Mouse (Mus musculus): ENCODE data around the gene Pik3cb. TPM values are rescaled to one million over a fixed set of nuclear protein-coding genes. Genes with fewer than 3 reads are reported as not detected.

Pik3cb gene
- polyA plus RNA-seq, 1 experiment from 2014 or later: 1.3 TPM

DNA sequence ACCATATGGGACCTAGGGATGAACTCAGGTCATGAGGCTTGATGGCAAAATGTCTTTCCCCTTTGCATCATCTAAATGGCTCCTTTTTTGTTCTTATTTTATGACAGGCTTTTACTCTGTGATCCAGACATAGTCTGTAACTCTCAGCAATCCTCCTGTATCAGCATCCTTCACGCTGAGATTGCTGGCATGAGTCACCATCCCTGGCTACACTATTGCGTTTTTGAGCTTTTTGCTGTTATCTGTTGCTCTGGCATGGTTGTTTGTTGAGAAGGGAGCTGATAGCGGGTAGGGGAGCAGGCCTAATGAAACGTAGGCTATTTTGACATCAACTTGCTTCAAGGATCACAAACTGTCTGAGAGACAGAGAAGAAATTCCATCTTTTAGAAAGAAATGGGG is 28.6 kb upstream of the Pik3cb start:
- Histone ChIP-seq H3K4me3 (ENCODE audit: low read depth, low read length) (no peak overlapping the region), H3K9ac (ENCODE audit: low read depth, low read length) (no peak overlapping the region), H3K4me2 (ENCODE audit: low read depth, low read length) (no peak overlapping the region), H3K27ac (replicated peaks; ENCODE audit: low read depth, low read length) (no peak overlapping the region), H3K27me3 (replicated peaks; ENCODE audit: control insufficient read depth, insufficient read depth, low read length) (no peaks in the 10 kb centered on the region), H3K36me3 (ENCODE audit: control insufficient read depth, insufficient read depth, low read length) (no peaks in the 10 kb centered on the region), H3K9me3 (ENCODE audit: control insufficient read depth, low read length) (no peaks in the 10 kb centered on the region), H3K4me1 (ENCODE audit: control insufficient read depth, insufficient read depth, low read length) (peaks cover 8% of the 10 kb centered on the region)
- DNase-seq (ENCODE audit: low spot score) (no peak), ATAC-seq (ENCODE audit: low read depth) (no peak)
- 66% methylated on average over 4 of the region's 4 CpGs for WGBS

DNA sequence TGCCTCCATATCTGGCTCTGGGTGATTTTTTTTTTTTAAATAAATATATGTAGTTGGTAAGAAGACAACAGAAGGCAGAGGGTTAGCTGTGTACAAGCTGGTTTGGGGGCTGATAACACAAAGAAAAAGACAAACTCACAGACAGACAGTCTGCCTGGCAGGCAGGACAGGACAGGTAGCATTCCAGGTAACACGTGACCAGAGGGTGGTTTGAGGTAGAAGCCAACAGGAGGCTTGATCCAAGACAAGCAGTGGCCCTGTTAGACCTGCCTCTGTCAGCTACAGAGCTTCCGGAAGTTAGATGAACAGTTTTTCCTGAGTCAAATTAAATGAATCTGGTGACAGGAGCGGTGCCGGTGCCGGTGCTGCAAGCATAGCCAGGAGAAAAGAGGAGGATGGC is 26.5 kb upstream of the Pik3cb start:
- no peak overlapping the region for H3K4me2 ChIP-seq (ENCODE audit: low read depth, low read length)
- peak; percentile 78 for DNase-seq (ENCODE audit: low spot score)
- peaks cover 8% of the 10 kb centered on the region for H3K4me1 ChIP-seq (ENCODE audit: control insufficient read depth, insufficient read depth, low read length)
- H3K27ac ChIP-seq (replicated peaks; ENCODE audit: low read depth, low read length): peak overlapping the region; percentile 54; the same call in 1 of the 2 replicates
- H3K9me3 ChIP-seq (ENCODE audit: control insufficient read depth, low read length): no peaks in the 10 kb centered on the region
- H3K9ac ChIP-seq (ENCODE audit: low read depth, low read length): no peak overlapping the region
- H3K27me3 ChIP-seq (replicated peaks; ENCODE audit: control insufficient read depth, insufficient read depth, low read length): no peaks in the 10 kb centered on the region
- no peak overlapping the region for H3K4me3 ChIP-seq (ENCODE audit: low read depth, low read length)
- 71% methylated on average over 5 of the region's 5 CpGs for WGBS
- ATAC-seq (ENCODE audit: low read depth): peak; percentile 61; the same call in 1 of the 2 replicates
- no peaks in the 10 kb centered on the region for H3K36me3 ChIP-seq (ENCODE audit: control insufficient read depth, insufficient read depth, low read length)

DNA sequence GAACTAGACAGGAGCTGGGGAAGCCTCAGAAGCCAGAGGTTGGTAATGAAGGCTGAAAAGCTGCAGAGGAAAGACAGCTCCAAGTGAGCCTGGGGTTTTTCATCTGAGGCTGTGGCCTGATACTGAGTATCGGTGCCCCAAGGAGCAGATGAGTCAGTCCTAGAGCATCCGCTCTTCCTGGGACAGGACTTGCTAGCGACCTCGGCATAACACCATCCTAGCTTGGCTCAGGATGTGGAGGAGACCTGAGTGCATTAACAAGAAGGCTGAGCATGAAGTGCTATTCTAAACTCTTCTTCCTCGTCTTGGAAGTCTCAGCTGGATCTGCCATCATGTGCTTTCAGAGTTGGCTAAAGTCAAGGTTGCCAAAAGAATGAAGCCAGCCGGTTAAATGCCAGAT is 25.5 kb upstream of the Pik3cb start:
- ATAC-seq (ENCODE audit: low read depth): no peak
- no peak for DNase-seq (ENCODE audit: low spot score)
- H3K9ac ChIP-seq (ENCODE audit: low read depth, low read length): no peak overlapping the region
- no peaks in the 10 kb centered on the region for H3K36me3 ChIP-seq (ENCODE audit: control insufficient read depth, insufficient read depth, low read length)
- 66% methylated on average over 6 of the region's 6 CpGs for WGBS
- no peak overlapping the region for H3K4me2 ChIP-seq (ENCODE audit: low read depth, low read length)
- H3K27ac ChIP-seq (replicated peaks; ENCODE audit: low read depth, low read length): peak overlapping the region; percentile 54; the same call in 1 of the 2 replicates
- no peak overlapping the region for H3K4me3 ChIP-seq (ENCODE audit: low read depth, low read length)
- peaks cover 8% of the 10 kb centered on the region for H3K4me1 ChIP-seq (ENCODE audit: control insufficient read depth, insufficient read depth, low read length)
- H3K9me3 ChIP-seq (ENCODE audit: control insufficient read depth, low read length): no peaks in the 10 kb centered on the region
- H3K27me3 ChIP-seq (replicated peaks; ENCODE audit: control insufficient read depth, insufficient read depth, low read length): no peaks in the 10 kb centered on the region

DNA sequence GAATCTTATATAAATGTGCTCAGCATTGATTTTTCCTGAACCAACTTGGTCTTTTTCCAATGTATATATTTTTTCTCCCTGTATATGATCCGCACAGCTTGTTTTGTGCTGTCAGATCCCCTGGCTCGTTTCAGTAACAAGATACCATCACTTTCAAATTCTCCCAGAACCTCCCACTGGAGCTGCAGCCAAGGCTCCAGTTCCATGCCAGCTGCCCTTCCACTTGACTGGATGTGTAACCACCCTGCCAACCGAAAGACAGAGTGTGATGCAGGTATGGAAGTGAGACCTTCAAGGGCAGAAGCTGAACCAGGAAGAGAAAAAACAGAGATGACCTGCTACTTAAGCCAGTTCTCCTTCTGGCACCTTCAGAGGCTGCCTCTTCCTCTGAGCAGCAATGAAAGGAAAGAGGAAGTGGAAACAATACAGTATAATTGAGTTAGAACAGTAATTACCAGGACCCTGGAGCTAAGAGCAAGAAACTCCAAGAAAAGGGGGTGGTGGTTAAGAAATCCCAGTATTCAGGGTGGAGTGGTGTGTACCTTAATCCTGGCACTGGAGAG is 24.3 kb upstream of the Pik3cb start:
- Histone ChIP-seq H3K4me2 (ENCODE audit: low read depth, low read length) (no peak overlapping the region), H3K4me3 (ENCODE audit: low read depth, low read length) (no peak overlapping the region), H3K27me3 (replicated peaks; ENCODE audit: control insufficient read depth, insufficient read depth, low read length) (no peaks in the 10 kb centered on the region), H3K36me3 (ENCODE audit: control insufficient read depth, insufficient read depth, low read length) (no peaks in the 10 kb centered on the region), H3K9me3 (ENCODE audit: control insufficient read depth, low read length) (no peaks in the 10 kb centered on the region), H3K4me1 (ENCODE audit: control insufficient read depth, insufficient read depth, low read length) (peaks cover 8% of the 10 kb centered on the region), H3K27ac (replicated peaks; ENCODE audit: low read depth, low read length) (no peak overlapping the region; the same call in 1 of the 2 replicates), H3K9ac (ENCODE audit: low read depth, low read length) (no peak overlapping the region)
- DNase-seq (ENCODE audit: low spot score): peak; percentile 72
- peak; percentile 79 for ATAC-seq (ENCODE audit: low read depth)
- WGBS: 42% methylated on average over 3 of the region's 3 CpGs

DNA sequence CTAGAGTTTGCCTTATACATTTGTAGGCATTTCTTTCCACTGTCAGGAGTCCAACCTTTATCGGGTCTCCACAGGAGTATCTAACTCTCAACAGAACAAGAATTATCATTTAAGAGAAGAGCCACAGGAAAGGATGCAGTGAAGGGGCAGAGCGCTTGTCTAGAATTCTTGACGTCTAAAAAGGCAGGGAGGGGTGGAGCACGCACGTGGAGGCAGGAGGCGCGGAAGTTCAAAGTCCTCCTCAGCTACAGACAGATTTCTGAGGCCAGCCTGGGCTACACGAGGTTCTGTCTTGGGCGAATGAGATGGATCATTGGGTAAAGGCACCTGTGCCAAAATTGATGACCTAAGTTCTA is 23.7 kb upstream of the Pik3cb start:
- Histone ChIP-seq H3K4me3 (ENCODE audit: low read depth, low read length) (no peak overlapping the region), H3K36me3 (ENCODE audit: control insufficient read depth, insufficient read depth, low read length) (no peaks in the 10 kb centered on the region), H3K27ac (replicated peaks; ENCODE audit: low read depth, low read length) (no peak overlapping the region), H3K9me3 (ENCODE audit: control insufficient read depth, low read length) (no peaks in the 10 kb centered on the region), H3K27me3 (replicated peaks; ENCODE audit: control insufficient read depth, insufficient read depth, low read length) (no peaks in the 10 kb centered on the region), H3K9ac (ENCODE audit: low read depth, low read length) (no peak overlapping the region), H3K4me1 (ENCODE audit: control insufficient read depth, insufficient read depth, low read length) (peaks cover 8% of the 10 kb centered on the region), H3K4me2 (ENCODE audit: low read depth, low read length) (peak overlapping the region; percentile 41; the same call in 1 of the 2 replicates)
- WGBS: 56% methylated on average over 9 of the region's 9 CpGs
- ATAC-seq (ENCODE audit: low read depth): no peak
- DNase-seq (ENCODE audit: low spot score): no peak

DNA sequence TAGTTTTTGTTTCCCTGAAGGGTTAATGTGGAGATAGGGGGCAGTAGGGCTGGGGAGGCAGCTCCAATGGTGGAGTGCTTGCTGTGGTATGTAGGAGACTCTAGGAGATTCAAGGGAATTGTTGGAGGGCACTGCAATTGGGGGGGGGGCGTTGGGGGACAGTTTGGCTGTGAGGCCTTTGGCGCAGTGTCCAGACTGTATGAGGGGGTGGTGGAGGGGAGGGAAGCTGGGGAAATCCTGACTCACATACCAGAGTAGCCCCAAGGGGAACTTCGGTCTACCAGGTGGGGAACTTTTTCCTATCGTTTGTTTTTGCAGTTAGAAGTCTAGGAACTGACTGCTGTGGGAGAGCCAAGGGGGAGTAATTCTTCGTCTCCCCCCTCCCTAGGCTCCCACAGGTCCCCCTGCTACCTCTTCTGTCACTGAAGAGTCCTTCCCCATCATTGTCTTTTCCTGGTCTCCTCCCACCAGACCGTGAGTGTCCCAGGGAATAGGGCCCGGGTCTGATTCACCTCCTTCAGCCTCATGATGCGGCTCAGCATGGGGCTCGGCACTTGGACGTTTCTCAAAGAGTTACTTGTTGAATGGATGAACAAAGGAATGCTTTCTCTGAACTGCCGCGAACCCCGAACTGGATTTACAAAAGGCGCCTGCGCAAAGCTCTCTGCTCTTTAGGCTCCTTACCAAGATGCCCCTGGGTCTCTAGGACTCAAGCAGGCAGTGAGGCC is 23.2 kb upstream of the Pik3cb start:
- Histone ChIP-seq H3K27me3 (replicated peaks; ENCODE audit: control insufficient read depth, insufficient read depth, low read length) (no peaks in the 10 kb centered on the region), H3K9ac (ENCODE audit: low read depth, low read length) (no peak overlapping the region), H3K4me3 (ENCODE audit: low read depth, low read length) (no peak overlapping the region), H3K9me3 (ENCODE audit: control insufficient read depth, low read length) (no peaks in the 10 kb centered on the region), H3K4me2 (ENCODE audit: low read depth, low read length) (peak overlapping the region; percentile 41), H3K36me3 (ENCODE audit: control insufficient read depth, insufficient read depth, low read length) (no peaks in the 10 kb centered on the region), H3K27ac (replicated peaks; ENCODE audit: low read depth, low read length) (no peak overlapping the region), H3K4me1 (ENCODE audit: control insufficient read depth, insufficient read depth, low read length) (peaks cover 8% of the 10 kb centered on the region)
- WGBS: 10% methylated on average over 14 of the region's 15 CpGs
- ATAC-seq (ENCODE audit: low read depth) (peak; percentile 20; the same call in 1 of the 2 replicates), DNase-seq (ENCODE audit: low spot score) (peak; percentile 74)

DNA sequence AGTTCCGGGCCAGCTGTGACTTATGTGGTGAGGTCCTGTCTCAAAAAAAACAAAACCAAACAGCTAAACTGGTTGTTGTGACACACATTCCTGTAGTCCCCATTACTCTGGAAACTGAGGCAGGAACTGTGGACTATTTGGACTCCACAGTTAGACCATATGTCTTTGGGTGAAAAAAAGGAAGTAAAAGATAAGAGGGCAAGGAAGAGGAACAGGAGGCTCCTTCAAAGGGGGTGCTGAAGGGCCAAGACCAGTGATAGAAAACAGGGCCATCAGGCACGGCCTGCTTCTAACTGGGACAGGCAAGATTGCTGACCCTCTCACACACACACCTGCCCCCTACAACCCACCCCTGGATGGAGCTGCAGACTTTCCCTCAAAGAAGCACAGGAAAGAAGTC is 22.4 kb upstream of the Pik3cb start:
- DNase-seq (ENCODE audit: low spot score) (no peak), ATAC-seq (ENCODE audit: low read depth) (no peak)
- Histone ChIP-seq H3K4me3 (ENCODE audit: low read depth, low read length) (no peak overlapping the region), H3K27me3 (replicated peaks; ENCODE audit: control insufficient read depth, insufficient read depth, low read length) (no peaks in the 10 kb centered on the region), H3K36me3 (ENCODE audit: control insufficient read depth, insufficient read depth, low read length) (no peaks in the 10 kb centered on the region), H3K4me2 (ENCODE audit: low read depth, low read length) (no peak overlapping the region), H3K27ac (replicated peaks; ENCODE audit: low read depth, low read length) (0 out of 2 replicates have a peak overlapping the region, but pooled peaks have one; percentile 0), H3K9me3 (ENCODE audit: control insufficient read depth, low read length) (no peaks in the 10 kb centered on the region), H3K9ac (ENCODE audit: low read depth, low read length) (no peak overlapping the region), H3K4me1 (ENCODE audit: control insufficient read depth, insufficient read depth, low read length) (peaks cover 8% of the 10 kb centered on the region)
- 79% methylated on average over 2 of the region's 2 CpGs for WGBS

DNA sequence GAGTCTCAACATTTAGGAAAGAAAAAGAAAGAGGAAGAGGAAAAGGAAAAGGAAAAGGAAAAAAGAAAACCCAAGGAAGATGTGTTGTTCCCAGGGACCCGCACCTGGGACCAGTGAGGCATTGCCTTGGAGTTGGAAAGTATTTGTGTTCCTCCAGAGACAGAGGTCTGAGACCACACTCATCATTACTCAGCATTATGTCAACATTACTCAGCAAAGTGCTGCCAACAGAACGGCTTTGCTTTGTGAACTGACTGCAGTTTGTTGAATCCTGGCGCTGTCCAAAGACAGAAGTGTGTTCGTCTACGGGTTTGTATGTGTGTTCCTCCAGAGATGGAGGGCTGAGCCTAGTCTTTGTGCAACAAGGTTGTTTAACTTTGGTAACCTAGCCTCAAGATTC is 20.4 kb upstream of the Pik3cb start:
- ATAC-seq (ENCODE audit: low read depth) (no peak), DNase-seq (ENCODE audit: low spot score) (no peak)
- Histone ChIP-seq H3K9me3 (ENCODE audit: control insufficient read depth, low read length) (no peaks in the 10 kb centered on the region), H3K27me3 (replicated peaks; ENCODE audit: control insufficient read depth, insufficient read depth, low read length) (no peaks in the 10 kb centered on the region), H3K9ac (ENCODE audit: low read depth, low read length) (no peak overlapping the region), H3K4me3 (ENCODE audit: low read depth, low read length) (no peak overlapping the region), H3K4me1 (ENCODE audit: control insufficient read depth, insufficient read depth, low read length) (peaks cover 8% of the 10 kb centered on the region), H3K36me3 (ENCODE audit: control insufficient read depth, insufficient read depth, low read length) (no peaks in the 10 kb centered on the region), H3K4me2 (ENCODE audit: low read depth, low read length) (no peak overlapping the region), H3K27ac (replicated peaks; ENCODE audit: low read depth, low read length) (no peak overlapping the region)
- WGBS: 88% methylated on average over 5 of the region's 5 CpGs

DNA sequence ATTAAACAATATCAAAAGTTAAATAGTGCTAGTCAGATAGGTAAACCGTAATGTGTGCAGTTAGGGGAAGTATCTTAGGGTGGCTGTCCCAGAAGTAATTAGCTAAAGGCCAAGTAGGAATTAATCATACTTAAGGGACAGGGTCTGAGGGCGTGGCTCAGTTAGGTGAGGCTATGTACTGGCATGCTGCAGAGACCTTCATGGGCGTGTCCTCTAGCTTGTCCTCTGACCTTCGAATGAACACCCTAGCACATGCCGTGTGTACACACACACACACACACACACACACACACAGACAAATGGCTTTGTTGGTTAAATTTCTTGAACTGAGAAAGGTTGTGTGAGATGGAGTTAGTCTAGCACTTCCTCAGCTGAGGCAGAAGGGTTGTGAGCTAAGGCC is 19.5 kb upstream of the Pik3cb start:
- H3K4me2 ChIP-seq (ENCODE audit: low read depth, low read length): no peak overlapping the region

More for the DNA sequence above, 19.5 kb upstream of the Pik3cb start:
- no peaks in the 10 kb centered on the region for H3K27me3 ChIP-seq (replicated peaks; ENCODE audit: control insufficient read depth, insufficient read depth, low read length)
- DNase-seq (ENCODE audit: low spot score): no peak
- WGBS: 84% methylated on average over 5 of the region's 5 CpGs
- H3K9me3 ChIP-seq (ENCODE audit: control insufficient read depth, low read length): no peaks in the 10 kb centered on the region
- H3K4me3 ChIP-seq (ENCODE audit: low read depth, low read length): no peak overlapping the region
- ATAC-seq (ENCODE audit: low read depth): no peak
- peaks cover 5% of the 10 kb centered on the region for H3K4me1 ChIP-seq (ENCODE audit: control insufficient read depth, insufficient read depth, low read length)
- no peaks in the 10 kb centered on the region for H3K36me3 ChIP-seq (ENCODE audit: control insufficient read depth, insufficient read depth, low read length)
- no peak overlapping the region for H3K27ac ChIP-seq (replicated peaks; ENCODE audit: low read depth, low read length)
- H3K9ac ChIP-seq (ENCODE audit: low read depth, low read length): no peak overlapping the region

Data from embryonic facial prominence, embryonic 14.5 days (tissue).